Mouse (Mus musculus): ENCODE measurements at regions not wholly inside any gene's neighbourhood (a gene's known extent, or its start where the extent isn't known, plus 50 kb on each side); places are given as distances from the start of the nearest gene placed in this dataset.
"Not testable (repeated sequence)": the region's sequence is repeated elsewhere in the genome, so short reads cannot be mapped to it uniquely, and the experiment has no call there.

DNA sequence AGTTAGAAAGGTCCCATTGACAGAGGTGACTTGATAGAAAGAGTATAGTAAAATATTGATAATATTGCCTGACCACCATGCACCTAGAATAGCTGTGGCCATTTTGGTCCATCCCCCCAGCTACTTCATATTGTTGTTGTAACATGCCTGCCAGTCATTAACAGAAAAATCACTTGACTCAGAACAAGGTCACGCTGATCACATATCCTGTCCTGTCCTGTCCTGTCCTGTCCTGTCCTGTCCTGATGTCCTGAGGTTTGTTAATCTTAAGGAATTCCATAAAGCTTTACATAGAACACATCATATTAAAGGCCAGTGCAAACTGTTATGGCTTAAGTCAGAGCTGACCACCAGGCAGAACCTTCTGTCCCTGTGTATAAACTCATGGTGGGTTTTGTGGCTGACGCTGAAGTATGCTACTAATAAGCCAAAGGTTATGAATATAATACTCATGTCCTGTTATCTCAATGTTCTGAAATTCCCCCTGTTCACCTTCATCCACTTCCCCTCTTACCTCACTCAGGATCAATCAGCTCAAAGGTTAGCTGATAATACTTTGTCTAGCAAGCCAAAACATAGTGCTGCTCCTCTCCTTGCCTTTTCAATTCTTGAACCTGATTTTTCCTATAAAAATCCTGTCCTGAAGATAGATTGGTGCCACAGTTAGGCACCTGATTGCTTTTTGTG is 173.7 kb downstream of the Alg10b start:
- peak; percentile 14 for DNase-seq (ENCODE audit: low read depth)

DNA sequence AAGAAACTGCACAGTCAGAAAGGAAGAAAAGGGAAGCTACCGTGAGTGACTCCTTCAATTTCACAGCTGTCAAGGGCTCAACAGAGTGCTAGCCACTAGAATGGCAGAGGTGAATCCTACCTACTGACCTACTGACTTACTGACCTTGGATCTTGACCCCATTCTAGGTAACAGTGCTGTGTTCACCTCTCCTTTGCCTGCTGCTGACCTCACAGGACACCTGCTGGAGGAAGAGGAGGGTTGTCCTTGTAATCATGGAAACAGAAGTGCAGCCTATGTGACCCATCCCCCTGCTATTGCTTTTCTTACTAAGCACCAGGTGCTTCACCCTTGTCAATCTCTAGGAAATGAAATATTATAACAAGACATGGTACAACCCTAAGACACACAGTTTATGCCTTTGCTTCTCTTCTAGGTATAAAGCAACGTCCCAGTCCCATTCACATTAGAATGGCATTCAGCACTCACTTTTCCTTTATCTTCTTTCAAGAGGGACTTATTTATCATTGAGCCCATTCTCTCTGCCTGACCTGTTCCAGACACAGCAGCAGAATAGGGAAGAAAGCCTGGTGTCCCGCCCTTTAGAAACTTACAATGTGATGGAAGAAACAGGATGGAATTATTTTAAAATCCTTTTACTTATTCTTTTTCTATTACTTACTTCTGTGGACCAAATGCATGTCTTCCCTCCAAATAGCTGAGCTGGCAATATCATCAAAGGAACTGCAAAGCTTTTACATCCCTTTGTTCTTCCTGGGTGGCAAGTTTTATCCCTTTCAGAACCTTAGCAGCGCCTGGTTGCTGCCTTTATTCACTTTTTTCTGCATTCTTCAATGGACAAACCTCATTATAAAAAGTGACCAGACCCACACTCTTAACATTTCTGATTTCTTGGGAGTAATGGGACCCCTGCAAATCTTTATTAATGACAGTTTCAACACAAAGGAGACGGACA is 176.5 kb downstream of the Alg10b start:
- no peak for DNase-seq (ENCODE audit: low read depth)

DNA sequence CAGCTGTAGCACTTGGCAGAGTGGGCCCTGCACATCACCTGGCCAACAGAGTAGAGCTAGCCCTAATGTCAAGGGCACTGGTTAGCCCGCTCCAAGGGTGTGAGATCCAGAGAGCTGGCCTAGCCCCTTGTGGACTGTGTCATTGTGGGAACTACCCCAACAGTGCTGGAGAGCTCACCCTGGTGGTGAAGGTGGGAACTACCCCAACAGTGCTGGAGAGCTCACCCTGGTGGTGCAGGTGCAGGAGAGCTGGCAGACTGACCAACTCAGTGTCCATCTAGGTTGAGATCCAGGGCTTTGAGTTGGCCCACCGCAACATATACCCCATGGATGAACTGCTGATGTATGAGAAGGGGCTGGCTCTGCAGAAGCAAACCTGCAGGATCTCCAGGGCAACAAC is 196.7 kb downstream of the Alg10b start:
- DNase-seq (ENCODE audit: low read depth): no peak

DNA sequence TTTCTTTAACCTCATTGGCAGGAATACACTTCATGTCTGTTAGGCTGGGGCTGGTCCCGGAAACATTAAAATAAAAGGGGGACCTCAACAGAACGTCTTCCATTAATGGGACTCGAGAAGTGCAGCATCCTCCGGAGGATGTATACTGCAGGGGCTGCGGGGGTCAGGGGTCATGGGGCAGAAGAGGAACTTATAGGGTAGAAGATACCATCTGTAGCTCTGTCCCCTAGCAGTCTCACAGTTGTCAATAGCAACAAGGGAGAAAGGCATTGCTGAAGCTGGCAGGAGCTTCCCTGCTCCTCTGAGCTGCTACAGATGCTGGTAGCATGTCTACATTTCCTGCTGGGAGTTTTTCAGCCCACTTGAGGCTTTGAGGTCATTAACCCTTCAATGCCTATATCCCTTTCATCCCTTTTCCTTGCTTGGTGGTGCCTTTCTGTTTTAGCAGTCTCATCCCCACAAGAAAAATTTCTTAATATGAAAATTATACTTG is 198.1 kb downstream of the Alg10b start:
- no peak for DNase-seq (ENCODE audit: low read depth)

DNA sequence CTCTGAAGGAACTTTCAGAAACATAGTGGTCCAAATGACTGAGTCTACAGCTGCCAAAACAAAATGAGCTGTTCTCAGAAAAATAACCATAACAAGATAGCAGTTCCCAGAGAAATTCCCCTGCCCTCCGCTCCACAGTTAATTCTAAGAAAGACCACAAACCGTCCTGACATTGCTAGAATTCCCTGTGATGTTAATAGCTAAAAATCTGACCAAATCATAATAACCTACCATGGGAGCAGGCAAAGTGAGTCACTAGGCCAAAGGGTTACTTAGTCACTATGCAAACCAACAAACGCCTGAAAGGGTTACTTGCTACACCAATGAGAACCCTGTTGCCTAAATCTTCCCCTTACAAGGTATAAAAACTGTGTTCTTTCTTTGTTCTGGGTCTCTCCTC is 206.9 kb downstream of the Alg10b start:
- DNase-seq (ENCODE audit: low read depth): not testable (repeated sequence)

DNA sequence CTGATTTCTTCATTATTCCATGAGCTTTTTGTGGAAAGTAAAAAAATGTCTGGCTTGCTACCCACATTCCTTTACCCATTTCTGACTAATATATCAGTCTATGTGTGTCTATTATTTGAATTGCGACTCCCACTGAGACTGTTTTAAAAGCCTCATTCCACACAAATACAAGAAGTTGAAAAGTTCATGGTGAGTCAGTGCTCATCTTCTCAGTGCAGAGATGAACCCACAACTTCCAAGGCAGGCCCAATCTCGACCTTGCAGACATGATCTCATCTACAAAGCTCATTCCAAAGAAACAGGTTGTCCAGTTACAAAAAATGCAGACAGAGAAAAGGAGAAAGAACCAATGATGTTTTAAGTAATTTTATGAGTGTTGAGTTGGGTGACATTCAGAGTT is 208.0 kb downstream of the Alg10b start:
- no peak for DNase-seq (ENCODE audit: low read depth)

DNA sequence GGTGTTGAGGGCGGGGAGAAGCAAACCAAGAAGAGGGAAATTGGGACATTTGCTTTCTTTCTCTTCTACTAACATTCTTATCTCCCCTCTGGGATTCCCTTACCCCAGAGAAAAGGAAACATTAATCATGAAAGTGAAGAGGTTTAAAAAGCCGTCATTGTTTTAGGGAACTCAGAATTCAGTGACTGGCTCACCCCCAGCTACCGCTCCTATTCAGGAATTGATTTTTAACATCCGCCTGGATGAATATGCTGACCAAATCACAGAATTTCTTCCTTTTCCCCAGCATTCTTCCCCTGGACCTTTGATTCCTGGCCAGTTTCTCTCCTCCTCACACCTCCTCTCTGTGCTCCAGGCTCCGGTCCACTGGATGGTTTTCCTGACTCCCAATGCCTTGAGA is 211.2 kb downstream of the Alg10b start:
- no peak for DNase-seq (ENCODE audit: low read depth)

Measured in gonadal fat pad, adult 2 months (tissue).